Mouse (Mus musculus): ENCODE measurements around the gene Sarnp. TPM values are rescaled to one million over a fixed set of nuclear protein-coding genes. Genes with fewer than 3 reads are reported as not detected.

Sarnp gene
- total RNA-seq (2021), result 10 to 100 TPM; 33.3 to 36.3 TPM
- long read RNA-seq, experiment 1, transcript Sarnp-201 (11 exons, 918 nt), result major isoform, 34 of 56 reads
- long read RNA-seq, experiment 1, partial matches to known transcripts, result 4 of 56 reads
- long read RNA-seq, experiment 1, other reads (novel, unspliced or antisense), result 18 of 56 reads
- long read RNA-seq, experiment 2, transcript Sarnp-201 (11 exons, 918 nt), result major isoform, 33 of 54 reads
- long read RNA-seq, experiment 2, partial matches to known transcripts, result 3 of 54 reads
- long read RNA-seq, experiment 2, other reads (novel, unspliced or antisense), result 18 of 54 reads

GRCm38 (mm10) chr10:128817033-128817432 is at the start of gene Sarnp:
Gene Sarnp, plus strand, starts transcription at chr10:128817333.
- DNase-seq, result no peak
- intact Hi-C loops (cut with DNase I; ENCODE audit: low total_unique reads), result no loop called here

DNA sequence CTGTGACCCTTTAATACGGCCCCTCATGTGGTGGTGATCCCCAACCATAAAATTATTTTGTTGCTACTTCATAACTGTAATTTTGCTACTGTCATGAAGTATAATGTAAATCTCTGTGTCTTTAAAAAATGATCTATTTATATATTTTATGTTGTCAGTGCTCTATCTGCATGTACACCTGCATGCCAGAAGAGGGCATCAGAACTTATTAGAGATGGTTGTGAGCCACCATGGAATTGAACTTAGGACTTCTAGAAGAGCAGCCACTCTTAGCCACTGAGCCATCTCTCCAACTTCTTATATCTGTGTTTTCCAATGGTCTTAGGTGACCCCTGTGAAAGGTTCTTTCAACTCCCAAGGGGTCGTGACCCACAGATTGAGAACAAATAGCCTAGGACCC is 44.2 kb upstream of the Sarnp start:
- intact Hi-C loops (cut with DNase I; ENCODE audit: low total_unique reads), result no loop called here
- no peak for DNase-seq

DNA sequence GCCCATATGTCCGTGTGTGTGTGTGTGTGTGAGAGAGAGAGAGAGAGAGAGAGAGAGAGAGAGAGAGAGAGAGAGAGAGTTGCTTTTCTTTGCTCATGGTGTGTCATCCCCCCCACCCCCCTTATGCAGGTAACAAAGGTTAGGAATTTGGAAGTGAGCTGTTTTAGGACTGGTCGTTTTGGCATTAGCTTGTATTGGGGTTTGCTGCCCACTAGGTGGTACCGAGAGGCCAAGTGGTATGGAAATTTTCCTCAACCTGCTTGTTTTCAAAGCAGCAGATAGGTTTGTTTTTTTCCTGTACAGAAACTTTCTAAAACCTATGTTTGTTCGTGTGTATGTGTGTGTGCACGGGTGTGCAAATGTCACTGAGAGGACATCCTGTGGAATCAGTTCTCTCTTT is 43.4 kb upstream of the Sarnp start:
- DNase-seq, result no peak
- intact Hi-C loops (cut with DNase I; ENCODE audit: low total_unique reads), result no loop called here

DNA sequence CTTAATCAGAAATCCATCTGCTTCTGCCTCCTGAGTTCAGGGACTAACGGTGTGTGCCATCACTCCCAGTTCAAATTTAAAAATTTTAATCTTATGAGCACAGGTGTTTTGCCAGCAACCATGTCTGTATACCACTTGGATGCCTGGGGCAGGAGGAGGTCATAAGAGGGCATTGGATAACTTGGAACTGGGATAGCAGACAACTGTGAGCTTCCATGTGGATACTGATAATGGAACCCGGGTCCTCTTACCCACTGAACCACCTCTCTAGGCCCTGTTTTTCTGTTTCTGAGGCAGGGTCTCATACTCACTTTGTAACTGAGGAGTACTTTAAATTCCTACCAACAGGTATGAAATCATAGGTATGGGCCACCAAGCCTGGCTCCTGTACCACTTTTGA is 38.7 kb upstream of the Sarnp start:
- no peak for DNase-seq
- intact Hi-C loops (cut with DNase I; ENCODE audit: low total_unique reads), result no loop called here

DNA sequence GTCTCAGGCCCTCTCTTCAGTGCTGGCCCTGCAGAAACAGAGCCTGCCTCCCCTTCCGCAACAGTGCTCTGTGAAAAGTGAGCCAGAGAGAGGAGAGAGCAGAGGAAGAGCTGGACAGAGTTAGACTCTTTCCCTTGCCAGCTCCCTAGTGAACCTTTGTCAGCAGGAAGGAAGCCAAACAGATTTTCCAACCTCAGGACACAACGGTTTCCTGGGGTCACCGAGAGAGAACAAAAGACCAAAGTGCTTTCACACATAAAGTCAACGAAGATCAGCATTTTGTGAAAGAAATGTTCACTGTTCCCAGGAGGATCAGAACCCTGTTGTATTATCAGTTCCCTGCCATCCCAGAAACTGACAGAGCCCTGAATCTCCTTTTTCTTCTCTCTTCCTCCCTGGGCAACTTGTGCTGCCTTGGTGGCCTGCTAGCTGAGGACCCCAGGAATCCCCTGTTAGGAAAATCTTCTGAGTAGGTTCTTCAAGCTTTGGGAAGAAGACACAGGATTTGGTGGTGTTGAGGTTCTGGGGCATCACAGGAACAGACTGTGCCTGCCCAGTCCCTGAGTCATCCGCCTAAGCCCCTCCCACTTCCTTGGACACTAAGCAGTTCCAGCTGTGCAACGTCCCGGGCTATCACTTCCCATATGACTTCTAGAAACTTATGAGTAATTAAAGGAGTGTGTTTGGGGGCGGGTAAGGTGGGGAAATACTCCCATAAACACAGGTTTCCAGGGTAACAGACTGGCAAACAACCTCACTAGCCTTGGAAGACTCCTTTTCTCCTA is 37.9 kb upstream of the Sarnp start:
- peak; percentile 88 for DNase-seq
- intact Hi-C loops (cut with DNase I; ENCODE audit: low total_unique reads), result no loop called here

- intact Hi-C loops (cut with DNase I; ENCODE audit: low total_unique reads), result no loop called here
These were observed 36.9 kb upstream of the Sarnp start for GRCm38 (mm10) chr10:128780200-128780599.

DNA sequence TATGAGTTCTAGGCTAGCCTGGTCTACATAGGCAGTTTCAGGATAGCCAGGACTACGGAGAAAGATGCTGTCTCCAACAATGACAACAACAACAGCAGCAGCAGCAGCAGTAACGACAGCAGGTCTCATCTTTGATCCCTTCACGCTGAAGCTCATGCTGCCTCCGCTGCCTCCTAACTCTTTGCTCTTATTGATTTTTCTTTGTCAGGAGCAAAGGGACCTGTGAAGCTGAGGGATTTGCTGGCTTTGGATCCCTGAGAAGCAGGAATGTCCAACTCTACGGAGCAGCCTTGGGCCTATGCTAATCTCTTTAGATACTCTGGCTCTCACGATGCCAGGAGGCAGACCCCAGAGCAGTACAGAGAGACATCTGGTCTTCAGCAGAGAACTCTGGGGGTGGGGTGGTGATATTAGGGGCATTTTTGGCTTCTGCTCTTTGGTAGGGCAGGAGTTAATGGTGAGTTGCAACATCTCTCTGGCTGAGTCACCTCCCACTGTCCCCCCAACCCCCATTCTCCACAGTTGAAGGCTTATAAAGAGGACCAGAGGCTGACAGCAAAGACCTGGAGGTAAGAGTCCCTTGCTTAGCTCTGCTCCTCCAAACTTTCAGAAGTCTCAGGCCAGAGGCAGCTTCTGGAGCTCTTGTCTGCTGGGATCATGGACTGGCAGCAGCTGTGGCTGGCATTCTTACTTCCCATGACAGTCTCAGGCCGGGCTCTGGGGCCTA is 26.6 kb upstream of the Sarnp start, which contains the start of gene Mmp19:
TSS of gene Mmp19 (plus strand) at position 513 of the 727 bp plus-strand sequence.
- peak; percentile 33 for DNase-seq
- intact Hi-C loops (cut with DNase I; ENCODE audit: low total_unique reads), result no loop called here

More at GRCm38 (mm10) chr10:128780200-128780599, 36.9 kb upstream of the Sarnp start:
- no peak for DNase-seq

- intact Hi-C loops (cut with DNase I; ENCODE audit: low total_unique reads), result no loop called here
These were observed 25.1 kb upstream of the Sarnp start for GRCm38 (mm10) chr10:128792041-128792440.

DNA sequence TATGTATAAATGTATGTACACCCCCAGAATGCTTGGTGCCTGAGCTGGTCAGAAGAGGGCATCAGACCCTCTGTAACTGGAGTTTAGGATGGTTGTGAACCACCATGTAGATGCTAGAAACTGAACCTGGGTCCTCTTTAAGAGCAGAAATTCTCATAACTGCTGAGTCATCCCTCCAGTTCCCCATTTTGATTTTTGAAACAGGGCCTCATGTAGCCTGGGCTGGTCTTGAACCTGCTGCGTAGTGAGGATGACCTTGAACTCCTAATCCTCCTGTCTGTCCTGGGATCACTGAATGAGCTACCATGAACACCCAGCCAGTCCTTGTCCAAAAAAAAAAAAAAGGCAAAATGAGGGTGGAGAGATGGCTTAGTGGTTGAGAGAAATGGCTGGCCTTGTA is 23.9 kb upstream of the Sarnp start:
- intact Hi-C loops (cut with DNase I; ENCODE audit: low total_unique reads), result no loop called here
- no peak for DNase-seq

More at GRCm38 (mm10) chr10:128792041-128792440, 25.1 kb upstream of the Sarnp start:
- no peak for DNase-seq

- intact Hi-C loops (cut with DNase I; ENCODE audit: low total_unique reads), result no loop called here
- DNase-seq, result no peak
These were observed 22.7 kb upstream of the Sarnp start for GRCm38 (mm10) chr10:128794391-128794790.

DNA sequence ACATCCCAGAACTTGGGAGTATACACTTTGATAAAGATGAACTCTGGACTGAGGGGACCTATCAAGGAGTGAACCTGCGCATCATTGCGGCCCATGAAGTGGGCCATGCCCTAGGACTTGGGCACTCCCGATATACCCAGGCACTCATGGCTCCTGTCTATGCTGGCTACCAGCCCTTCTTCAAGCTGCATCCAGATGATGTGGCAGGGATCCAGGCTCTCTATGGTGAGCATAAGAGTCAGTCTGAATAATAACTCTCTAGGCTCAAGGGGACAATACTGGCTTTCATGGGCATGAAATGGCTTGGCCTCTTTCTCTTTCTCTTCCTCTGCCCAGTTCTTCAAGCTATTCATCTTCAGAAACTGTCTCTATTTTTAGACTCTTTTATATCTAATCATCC is 21.6 kb upstream of the Sarnp start:
- DNase-seq, result no peak
- intact Hi-C loops (cut with DNase I; ENCODE audit: low total_unique reads), result no loop called here

GRCm38 (mm10) chr10:128798676-128799075 is 18.5 kb upstream of the Sarnp start:
- intact Hi-C loops (cut with DNase I; ENCODE audit: low total_unique reads), result no loop called here
- no peak for DNase-seq

DNA sequence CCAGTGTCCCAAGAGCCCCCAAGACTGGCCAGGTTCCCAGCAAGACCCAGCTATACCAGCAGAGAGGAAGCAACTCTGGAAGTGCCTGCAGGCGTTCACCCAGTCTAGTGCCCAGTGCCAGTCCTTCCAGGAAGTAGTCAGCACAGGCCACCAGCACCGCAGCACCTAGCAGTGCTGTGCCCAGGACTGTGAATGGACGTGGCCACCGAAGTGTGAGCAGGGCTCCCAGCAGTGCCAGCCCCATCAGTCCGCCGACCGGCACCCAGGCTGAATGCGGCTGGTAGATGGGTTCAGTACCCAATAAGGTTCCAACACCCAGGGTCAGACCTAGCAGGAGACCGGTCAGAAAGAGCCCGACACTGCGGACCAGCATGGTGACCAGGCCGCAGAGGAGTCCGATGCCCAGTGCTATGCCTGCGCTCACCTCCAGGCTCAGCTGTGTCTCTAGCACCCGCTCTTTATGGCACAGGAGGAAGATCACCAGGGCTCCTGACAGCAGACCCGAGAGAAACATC is 15.1 kb upstream of the Sarnp start:
- intact Hi-C loops (cut with DNase I; ENCODE audit: low total_unique reads), result loop anchor here (10.0 kb wide), 1 partner anchor 57 kb away; the partner anchor contains the start of genes Dgka and Pym1
- DNase-seq, result no peak

DNA sequence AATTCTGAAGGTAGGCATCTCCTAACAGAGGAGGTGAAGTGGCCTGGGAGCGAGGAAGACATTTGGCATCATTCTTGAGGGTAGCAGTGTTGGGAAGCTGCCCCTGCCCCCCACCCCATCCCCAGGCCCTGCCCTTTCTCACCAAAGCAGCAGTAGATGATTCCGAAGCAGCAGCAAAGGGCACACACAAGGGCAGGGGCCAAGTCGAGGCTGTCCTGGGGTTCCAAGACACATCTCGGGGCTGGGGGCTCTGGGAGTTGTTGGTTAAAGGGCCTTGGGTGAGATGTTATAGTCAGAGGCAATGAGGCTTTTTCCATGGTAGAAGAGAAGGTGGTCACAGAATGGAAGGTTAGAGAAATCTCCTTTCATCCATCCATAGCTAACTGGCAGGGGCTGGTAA is 14.2 kb upstream of the Sarnp start:
- intact Hi-C loops (cut with DNase I; ENCODE audit: low total_unique reads), result loop anchor here (10.0 kb wide), 1 partner anchor 58 kb away; the partner anchor contains the start of genes Dgka and Pym1

DNA sequence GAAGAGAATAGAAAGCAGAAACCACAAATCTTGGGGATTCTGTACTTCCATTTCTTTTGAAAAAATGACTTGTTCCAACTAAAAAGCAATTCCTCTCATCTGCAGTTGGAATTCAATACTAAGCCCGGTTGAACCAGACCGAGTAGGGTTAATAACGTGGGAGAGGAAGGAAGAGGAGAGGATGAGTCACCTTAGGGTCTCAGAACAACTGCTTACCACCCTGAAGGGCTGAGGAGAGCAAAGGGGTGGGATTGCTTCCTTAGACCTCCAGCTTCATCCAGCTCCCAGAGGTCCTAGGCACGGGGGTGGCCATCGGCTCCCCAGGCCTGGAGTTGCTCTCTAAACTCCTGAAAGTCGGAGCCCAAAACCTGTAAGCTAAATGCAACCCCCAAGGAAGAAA is 13.8 kb upstream of the Sarnp start:
- no peak for DNase-seq
- intact Hi-C loops (cut with DNase I; ENCODE audit: low total_unique reads), result loop anchor here (10.0 kb wide), 1 partner anchor 59 kb away; the partner anchor contains the start of genes Dgka and Pym1

More for the DNA sequence above, 14.2 kb upstream of the Sarnp start:
- DNase-seq, result no peak

DNA sequence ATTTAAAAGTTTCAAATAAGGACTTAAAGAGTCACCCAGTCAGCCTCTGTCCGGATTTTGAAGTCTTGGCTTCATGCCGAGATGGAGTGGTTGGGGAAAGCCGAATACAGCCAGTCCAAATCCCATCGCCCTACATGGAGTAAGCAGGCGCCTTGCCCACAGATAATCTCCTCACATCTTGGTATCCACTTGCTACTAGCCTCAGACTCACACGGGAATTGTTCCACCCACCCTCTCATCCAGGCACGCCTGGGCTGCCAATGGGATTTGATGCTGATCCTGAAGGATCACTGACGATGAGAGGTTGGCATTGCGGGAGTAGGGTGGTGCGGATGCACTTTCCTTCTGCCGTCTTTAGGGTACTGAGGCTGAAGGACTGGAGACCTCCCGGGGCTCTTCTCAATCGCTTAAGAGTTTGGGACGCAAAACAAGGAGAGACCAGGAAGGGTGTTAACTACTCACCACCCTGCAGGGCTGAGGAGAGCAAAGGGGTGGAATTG is 13.3 kb upstream of the Sarnp start, which contains the start of gene Dnajc14:
TSS of gene Dnajc14 (plus strand) at position 292 of the 500 bp plus-strand sequence.
- intact Hi-C loops (cut with DNase I; ENCODE audit: low total_unique reads), result loop anchor here (10.0 kb wide), 1 partner anchor 59 kb away; the partner anchor contains the start of genes Dgka and Pym1
- DNase-seq, result peak; percentile 58

DNA sequence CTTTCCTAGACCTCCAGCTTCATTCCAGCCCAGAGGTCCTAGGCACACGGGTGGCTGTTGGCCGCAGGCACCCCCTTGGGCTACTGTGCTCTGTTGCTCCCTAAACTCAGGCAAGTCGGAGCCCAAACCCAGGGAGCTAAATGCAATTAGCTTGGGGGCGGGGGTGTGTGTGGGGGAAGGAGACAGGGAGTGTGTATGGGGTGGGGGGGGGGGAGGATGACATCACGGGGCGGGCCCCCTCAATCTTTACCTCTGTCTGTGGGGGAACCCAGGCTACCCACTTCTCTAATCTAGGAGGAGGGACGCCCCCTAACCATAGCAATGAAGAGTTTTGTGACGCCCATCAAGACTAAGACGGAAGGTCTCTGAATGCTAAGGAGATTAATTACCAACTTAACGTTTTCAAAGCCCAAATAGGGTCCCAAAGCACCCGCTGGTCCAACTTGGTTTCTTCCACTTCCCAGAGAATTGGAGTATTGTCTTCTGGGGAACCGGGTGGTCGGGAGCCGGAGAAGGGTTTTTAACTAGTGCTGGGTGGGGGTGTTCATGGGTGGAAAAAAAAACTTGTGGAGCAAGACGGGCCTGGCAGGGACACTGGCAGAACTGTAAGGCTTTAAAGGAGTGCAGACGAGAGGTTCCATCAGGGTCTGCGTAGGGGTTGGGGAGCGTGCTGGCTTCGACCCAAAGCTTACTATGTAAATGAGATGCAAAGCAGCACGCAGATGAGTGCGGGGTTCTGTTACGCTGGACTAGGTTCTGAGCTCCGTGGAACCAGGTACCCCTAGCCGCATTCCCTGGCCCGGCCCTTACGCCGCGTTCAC is 12.7 kb upstream of the Sarnp start, which contains the start of gene Tmem198b:
TSS of gene Tmem198b (minus strand) at position 100 of the 821 bp plus-strand sequence.
- DNase-seq, result peak; percentile 54
- intact Hi-C loops (cut with DNase I; ENCODE audit: low total_unique reads), result loop anchor here (10.0 kb wide), 1 partner anchor 60 kb away; the partner anchor contains the start of genes Dgka and Pym1
